Mouse (Mus musculus): ENCODE measurements at regions not wholly inside any gene's neighbourhood (a gene's known extent, or its start where the extent isn't known, plus 50 kb on each side); places are given as distances from the start of the nearest gene placed in this dataset.
A peak's percentile ranks its signal among the peaks of the same experiment; 100 is the strongest.

DNA sequence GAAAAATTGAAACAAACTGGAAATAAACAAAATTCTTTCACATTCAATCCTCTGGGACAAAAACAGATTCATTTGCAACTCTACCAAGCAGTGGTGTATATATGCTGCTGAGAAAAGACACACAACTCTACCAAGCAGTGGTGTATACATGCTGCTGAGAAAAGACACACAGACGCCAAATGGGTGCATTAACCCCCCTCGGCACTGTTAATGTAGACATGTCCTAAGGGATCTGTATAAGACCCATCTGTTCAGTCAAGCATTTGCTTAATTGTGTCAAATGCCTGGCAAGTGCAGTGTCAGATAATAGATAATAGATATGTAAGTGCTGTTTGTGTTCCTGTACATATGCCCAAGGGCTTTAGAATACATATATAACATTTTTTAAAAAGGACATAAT is 1035.2 kb upstream of the B3galt2 start:
- DNase-seq, result no peak

DNA sequence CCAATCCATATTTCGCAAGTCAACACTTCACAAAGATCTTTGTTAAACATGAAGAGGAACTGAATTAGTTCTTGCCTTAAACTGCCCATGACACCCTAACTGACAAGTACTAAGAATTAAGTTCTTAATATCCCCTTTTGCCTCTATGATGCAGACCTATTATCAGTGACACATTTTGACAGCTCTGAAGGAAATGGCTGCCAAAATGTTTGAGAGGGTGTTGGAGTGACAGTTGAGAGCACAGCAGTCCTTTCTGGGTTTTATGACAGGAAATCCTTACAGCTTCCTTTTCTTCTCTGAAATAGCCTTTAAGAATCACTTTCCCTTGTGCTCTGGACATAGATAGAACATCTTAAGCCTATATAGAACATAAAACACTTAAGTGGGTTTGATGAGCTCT is 1034.4 kb upstream of the B3galt2 start:
- no peak for DNase-seq

- DNase-seq, result no peak
Measured at GRCm38 (mm10) chr1:142621464-142621863, 1019.0 kb upstream of the B3galt2 start.

- DNase-seq, result no peak
Measured at GRCm38 (mm10) chr1:142624303-142624702, 1016.2 kb upstream of the B3galt2 start.

- DNase-seq, result no peak
Measured at GRCm38 (mm10) chr1:142655289-142655688, 985.2 kb upstream of the B3galt2 start.

GRCm38 (mm10) chr1:142665262-142665661 is 975.2 kb upstream of the B3galt2 start:
- no peak for DNase-seq

DNA sequence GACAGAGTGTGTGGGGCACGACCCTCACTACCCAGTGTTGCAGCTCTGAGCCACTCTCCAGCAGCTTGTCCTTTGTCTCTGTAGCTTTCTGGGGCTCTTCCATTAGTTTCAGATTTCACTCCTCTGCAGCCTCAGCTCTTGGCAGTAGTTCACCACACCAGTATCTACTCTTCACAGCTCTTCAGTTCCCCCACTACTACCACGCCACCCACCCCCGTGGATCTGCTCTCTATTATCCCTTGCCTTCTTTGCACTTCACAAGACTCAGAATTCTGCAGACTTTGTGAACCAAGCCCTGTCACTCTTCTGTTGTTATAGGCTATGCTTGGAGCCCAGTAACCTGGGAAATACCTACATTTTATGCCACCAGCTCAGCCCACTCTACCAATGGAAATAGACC is 960.5 kb upstream of the B3galt2 start:
- no peak for DNase-seq

DNA sequence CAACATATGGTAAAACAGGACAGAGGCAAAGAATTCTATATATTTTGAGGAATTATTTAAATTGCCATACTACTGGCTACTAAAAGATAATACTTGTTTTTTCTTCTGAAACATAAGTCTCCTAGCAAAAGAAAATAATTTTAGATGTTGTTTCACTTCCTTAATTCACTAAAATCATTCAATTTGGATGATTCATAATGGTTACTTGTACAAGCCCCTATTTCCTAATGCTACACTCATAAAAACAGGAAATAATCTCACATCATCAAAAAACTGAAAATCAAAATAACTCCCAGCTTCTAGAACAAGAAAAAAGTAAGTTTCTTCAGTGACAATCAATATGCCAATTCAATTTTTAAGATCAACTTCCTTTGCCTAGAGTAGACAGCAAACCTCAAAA is 951.6 kb upstream of the B3galt2 start:
- no peak for DNase-seq

DNA sequence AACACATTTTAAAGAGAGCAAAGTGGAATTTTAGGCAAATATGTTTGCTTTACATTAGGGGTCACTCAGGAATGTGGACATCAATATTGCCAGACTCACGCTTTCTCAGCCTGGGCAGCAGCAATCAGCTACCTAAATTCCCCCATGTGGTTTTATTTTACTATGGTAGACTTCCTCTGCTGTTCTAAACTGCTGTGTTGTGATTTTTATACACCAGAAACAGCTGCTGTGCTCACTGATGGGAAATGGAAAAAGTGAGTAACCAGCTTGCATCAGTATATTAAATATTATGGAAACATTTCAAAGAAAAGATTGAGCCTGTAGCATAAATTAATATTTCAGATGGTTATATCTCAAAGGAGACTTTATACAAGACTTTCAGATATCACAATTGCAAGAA is 945.3 kb upstream of the B3galt2 start:
- DNase-seq, result no peak

- no peak for DNase-seq
Measured at GRCm38 (mm10) chr1:142708263-142708662, 932.2 kb upstream of the B3galt2 start.

- no peak for DNase-seq
Measured at GRCm38 (mm10) chr1:142730259-142730658, 910.2 kb upstream of the B3galt2 start.

- DNase-seq, result no peak
Measured at GRCm38 (mm10) chr1:142734108-142734507, 906.4 kb upstream of the B3galt2 start.

GRCm38 (mm10) chr1:142738376-142738775 is 902.1 kb upstream of the B3galt2 start:
- no peak for DNase-seq

GRCm38 (mm10) chr1:142742307-142742706 is 898.2 kb upstream of the B3galt2 start:
- peak in 1 of 2 experiments; percentile 4 for DNase-seq

DNA sequence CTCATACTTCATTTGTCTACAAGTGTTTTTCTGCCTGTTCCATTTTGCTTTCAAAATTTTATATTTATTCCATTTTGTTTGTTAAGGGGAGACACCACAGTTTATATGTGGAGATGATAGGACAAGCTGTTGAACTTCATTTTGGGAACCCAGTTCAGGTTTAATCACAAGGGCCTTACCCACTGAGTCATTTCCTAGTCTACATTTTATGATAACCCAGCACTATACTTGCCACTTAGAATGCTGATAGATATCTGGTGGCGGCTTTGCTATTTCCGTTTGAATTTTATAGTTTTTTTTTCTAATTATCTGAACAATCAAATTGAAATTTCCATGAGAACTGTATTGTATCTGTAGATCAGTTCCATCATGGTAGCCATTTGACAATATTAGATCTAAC is 869.5 kb upstream of the B3galt2 start:
- no peak for DNase-seq
